Mouse (Mus musculus): Measurements from ENCODE around the gene Gpbp1. TPM values are rescaled to one million over a fixed set of nuclear protein-coding genes. Genes with fewer than 3 reads are reported as not detected.

Gpbp1 gene
- total RNA-seq (2014; rRNA removed) (37.3 and 39.0 TPM in 2 replicates), polyA plus RNA-seq (2015; fragmentation: Nextera tagmentation; extraction: Ambion mirVana) (73.0 and 73.1 TPM in 2 replicates)

DNA sequence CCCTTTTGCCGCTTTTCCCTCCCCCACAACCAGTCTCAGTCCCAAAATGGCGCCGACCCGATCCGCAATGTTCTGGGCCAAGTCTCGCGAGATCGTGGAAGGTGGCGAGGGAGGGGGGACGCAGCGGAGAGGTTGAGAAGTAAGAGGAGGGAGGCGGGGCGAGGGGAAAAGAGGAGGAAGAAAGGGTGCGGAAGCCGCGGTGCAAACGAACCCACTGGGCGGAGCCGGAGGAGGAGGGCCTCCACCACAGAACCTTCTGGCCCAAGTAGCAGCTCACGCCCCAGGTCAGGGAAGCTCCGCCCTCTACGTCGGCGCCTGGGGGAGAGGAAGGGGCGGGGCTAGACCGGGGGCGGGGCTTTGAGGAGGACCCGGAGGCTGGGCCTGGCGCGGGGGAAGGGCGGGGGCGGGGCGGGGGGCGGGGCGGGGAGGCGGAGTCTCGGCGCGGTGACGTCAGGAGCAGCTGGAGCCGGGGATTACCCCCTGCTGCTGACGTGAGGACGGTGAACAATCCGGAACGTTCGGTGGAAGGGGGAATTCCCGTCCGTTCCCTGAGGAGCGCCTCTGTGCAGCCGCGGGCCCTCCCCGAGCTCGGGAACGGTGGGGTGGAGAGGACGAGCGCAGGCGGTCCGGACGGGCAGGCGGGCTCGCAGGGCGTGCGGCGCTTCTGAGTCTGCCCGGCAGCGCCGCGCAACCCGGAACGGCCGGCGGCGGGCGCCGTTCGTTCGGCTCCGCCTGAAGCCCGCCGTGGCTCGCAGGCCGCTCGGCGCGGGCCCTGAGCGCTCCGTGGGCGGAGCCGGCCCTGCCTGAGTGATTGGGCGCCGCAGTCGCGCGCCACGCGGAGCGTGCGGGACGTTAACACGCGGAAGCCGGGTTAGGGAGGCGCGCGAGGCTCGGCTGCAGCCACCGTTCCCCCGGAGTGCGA, at the start of gene Gpbp1:
TSS of gene Gpbp1 (minus strand) at position 310 of the 922 bp plus-strand sequence.
- peak within 1 kb of the TSS; percentile 98 for H3K27ac ChIP-seq
- H3K4me3 ChIP-seq (ENCODE audit: low read length) = peak within 1 kb of the TSS; percentile 78
- H3K4me1 ChIP-seq (ENCODE audit: insufficient read depth, low read length) = peaks cover 10% of the 10 kb centered on the region; the same call in 1 of the 2 replicates
- peak; percentile 98 for ATAC-seq
- H3K36me3 ChIP-seq (ENCODE audit: insufficient read depth, low read length) = no peaks in the 10 kb centered on the region
- peak within 1 kb of the TSS; percentile 93 for H3K9ac ChIP-seq (replicated peaks; ENCODE audit: low read length)
- H3K27me3 ChIP-seq (ENCODE audit: insufficient read depth, low read length) = peaks cover 12% of the 10 kb centered on the region; the same call in 1 of the 2 replicates
- WGBS = 0% methylated on average over 74 of the region's 109 CpGs
- H3K4me2 ChIP-seq (ENCODE audit: low read depth, low read length) = peak within 1 kb of the TSS; percentile 95
- H3K9me3 ChIP-seq (ENCODE audit: low read length) = no peaks in the 10 kb centered on the region
- peak; percentile 100 for DNase-seq (ENCODE audit: low spot score)
- no peak for TF ChIP-seq CTCF (IDR thresholded peaks at IDR 0.05; ENCODE audit: low read depth)

DNA sequence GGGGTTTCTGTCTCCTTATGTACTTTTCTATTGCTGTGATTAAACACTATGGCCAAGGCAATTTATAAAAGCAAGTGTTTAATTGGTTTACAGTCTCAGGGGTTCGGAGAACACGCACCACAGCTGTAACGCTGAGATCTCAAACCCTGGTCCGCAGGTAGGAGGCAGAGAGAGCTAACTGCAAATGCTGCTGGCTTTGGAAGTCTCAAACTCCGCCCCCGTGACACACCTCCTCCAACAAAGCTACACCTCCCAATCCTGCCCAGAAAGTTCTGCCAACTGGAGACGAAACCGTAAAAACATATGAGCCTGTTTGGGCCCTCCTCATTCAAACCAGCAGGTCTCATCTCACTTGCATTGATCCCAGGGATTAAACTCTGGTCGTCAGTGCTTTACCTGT, 47.8 kb upstream of the Gpbp1 start:
- no peaks in the 10 kb centered on the region for H3K4me1 ChIP-seq (ENCODE audit: insufficient read depth, low read length)
- no peak overlapping the region for H3K4me2 ChIP-seq (ENCODE audit: low read depth, low read length)
- no peak for DNase-seq (ENCODE audit: low spot score)
- no peaks in the 10 kb centered on the region for H3K27me3 ChIP-seq (ENCODE audit: insufficient read depth, low read length)
- no peak for TF ChIP-seq CTCF (IDR thresholded peaks at IDR 0.05; ENCODE audit: low read depth)
- no peak overlapping the region for H3K27ac ChIP-seq
- H3K9me3 ChIP-seq (ENCODE audit: low read length) = no peaks in the 10 kb centered on the region
- H3K36me3 ChIP-seq (ENCODE audit: insufficient read depth, low read length) = no peaks in the 10 kb centered on the region
- no peak overlapping the region for H3K4me3 ChIP-seq (ENCODE audit: low read length)
- no peak overlapping the region for H3K9ac ChIP-seq (replicated peaks; ENCODE audit: low read length)
- ATAC-seq = no peak
- 84% methylated on average over 9 of the region's 9 CpGs for WGBS

DNA sequence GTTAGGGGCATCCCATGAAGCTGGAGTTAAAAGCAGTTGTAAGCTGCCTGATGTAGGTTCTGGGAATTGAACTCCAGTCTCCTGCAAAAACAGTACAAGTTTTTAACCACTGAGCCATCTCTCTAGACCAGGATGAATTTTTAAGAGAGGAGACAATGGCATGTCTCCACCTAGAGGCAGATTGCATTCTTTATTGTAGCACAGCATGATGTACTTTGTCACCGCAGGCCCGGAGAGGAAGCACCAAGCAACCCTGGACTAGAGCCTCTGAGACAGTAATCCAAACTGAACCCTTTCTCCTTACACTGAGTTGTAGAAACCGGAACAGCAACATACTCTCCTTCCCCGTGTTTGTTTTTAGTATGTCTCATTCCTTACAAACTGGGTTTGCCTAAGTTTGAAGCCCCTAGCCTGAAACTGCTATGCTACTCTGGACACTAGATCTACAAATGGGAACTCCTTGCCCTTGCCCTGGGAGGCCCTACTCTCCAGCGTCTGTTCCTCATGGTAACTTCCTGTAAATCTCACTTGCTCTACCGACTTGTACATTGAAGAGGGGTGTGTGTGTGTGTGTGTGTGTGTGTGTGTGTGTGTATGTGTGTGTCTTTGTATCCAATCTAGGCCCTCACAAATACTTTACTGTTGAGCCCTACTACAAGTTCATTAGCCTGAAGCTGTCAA, 46.4 kb upstream of the Gpbp1 start:
- no peaks in the 10 kb centered on the region for H3K9me3 ChIP-seq (ENCODE audit: low read length)
- 0 out of 2 replicates have a peak, but pooled peaks have one; percentile 5 for TF ChIP-seq CTCF (IDR thresholded peaks at IDR 0.05; ENCODE audit: low read depth)
- H3K36me3 ChIP-seq (ENCODE audit: insufficient read depth, low read length) = no peaks in the 10 kb centered on the region
- H3K4me2 ChIP-seq (ENCODE audit: low read depth, low read length) = no peak overlapping the region
- WGBS = 77% methylated on average over 6 of the region's 6 CpGs
- no peaks in the 10 kb centered on the region for H3K27me3 ChIP-seq (ENCODE audit: insufficient read depth, low read length)
- no peaks in the 10 kb centered on the region for H3K4me1 ChIP-seq (ENCODE audit: insufficient read depth, low read length)
- no peak overlapping the region for H3K27ac ChIP-seq
- no peak overlapping the region for H3K4me3 ChIP-seq (ENCODE audit: low read length)
- ATAC-seq (no peak), DNase-seq (ENCODE audit: low spot score) (no peak)
- H3K9ac ChIP-seq (replicated peaks; ENCODE audit: low read length) = no peak overlapping the region

GRCm38 (mm10) chr13:111534131-111534530, 44.2 kb upstream of the Gpbp1 start:
- DNase-seq (ENCODE audit: low spot score) (no peak), ATAC-seq (no peak)
- Histone ChIP-seq H3K36me3 (ENCODE audit: insufficient read depth, low read length) (no peaks in the 10 kb centered on the region), H3K4me1 (ENCODE audit: insufficient read depth, low read length) (no peaks in the 10 kb centered on the region), H3K9me3 (ENCODE audit: low read length) (no peaks in the 10 kb centered on the region), H3K27ac (no peak overlapping the region), H3K4me2 (ENCODE audit: low read depth, low read length) (no peak overlapping the region), H3K9ac (replicated peaks; ENCODE audit: low read length) (no peak overlapping the region), H3K27me3 (ENCODE audit: insufficient read depth, low read length) (no peaks in the 10 kb centered on the region), H3K4me3 (ENCODE audit: low read length) (no peak overlapping the region)
- TF ChIP-seq CTCF (IDR thresholded peaks at IDR 0.05; ENCODE audit: low read depth) = peak; percentile 37
- WGBS = 69% methylated on average over 6 of the region's 6 CpGs

DNA sequence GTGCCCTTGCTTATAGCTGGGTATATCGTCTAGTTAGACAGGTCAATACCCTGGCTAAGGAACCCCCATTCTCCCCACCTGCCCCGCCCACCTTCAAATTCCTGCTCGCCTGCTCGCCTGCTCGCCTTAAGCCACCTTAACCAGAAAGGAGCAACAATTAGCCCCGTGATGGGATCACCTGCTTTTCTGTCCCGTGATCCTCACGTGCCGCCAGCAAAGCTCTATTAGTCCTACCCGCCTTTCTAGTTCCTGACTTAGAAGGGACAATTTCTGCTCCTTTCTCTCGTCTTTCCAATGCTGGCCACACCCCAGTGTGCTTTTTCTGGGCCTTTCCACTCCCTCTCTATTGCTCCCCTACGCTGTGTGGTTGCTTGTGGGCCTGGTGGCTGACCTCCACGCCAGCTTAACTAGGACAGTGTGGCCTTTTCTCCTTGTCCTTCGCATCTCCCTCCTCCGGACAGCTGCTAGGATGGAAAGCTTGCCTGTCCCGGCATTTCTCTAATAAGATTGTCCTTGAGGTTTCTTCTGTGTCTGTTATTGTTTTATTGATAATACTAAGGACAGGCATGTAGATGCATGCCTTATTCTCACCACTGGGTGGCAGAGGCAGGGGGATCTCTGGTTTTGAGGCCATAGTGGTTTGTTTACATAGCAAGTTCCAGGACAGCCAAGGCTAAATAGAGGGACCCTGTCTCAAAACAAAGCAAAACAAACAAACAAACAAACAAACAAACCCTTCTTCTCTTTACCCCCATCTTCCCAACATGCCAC, 42.5 kb upstream of the Gpbp1 start:
- 88% methylated on average over 16 of the region's 16 CpGs for WGBS
- peak; percentile 46 for TF ChIP-seq CTCF (IDR thresholded peaks at IDR 0.05; ENCODE audit: low read depth)
- DNase-seq (ENCODE audit: low spot score) (no peak), ATAC-seq (no peak)
- Histone ChIP-seq H3K36me3 (ENCODE audit: insufficient read depth, low read length) (no peaks in the 10 kb centered on the region), H3K9me3 (ENCODE audit: low read length) (no peaks in the 10 kb centered on the region), H3K4me3 (ENCODE audit: low read length) (no peak overlapping the region), H3K4me2 (ENCODE audit: low read depth, low read length) (no peak overlapping the region), H3K9ac (replicated peaks; ENCODE audit: low read length) (no peak overlapping the region), H3K27me3 (ENCODE audit: insufficient read depth, low read length) (no peaks in the 10 kb centered on the region), H3K27ac (no peak overlapping the region), H3K4me1 (ENCODE audit: insufficient read depth, low read length) (no peaks in the 10 kb centered on the region)

GRCm38 (mm10) chr13:111531701-111532100, 41.8 kb upstream of the Gpbp1 start:
- 91% methylated on average over 1 of the region's 1 CpGs for WGBS
- Histone ChIP-seq H3K36me3 (ENCODE audit: insufficient read depth, low read length) (no peaks in the 10 kb centered on the region), H3K9ac (replicated peaks; ENCODE audit: low read length) (no peak overlapping the region), H3K4me2 (ENCODE audit: low read depth, low read length) (no peak overlapping the region), H3K27ac (no peak overlapping the region), H3K4me1 (ENCODE audit: insufficient read depth, low read length) (no peaks in the 10 kb centered on the region), H3K4me3 (ENCODE audit: low read length) (no peak overlapping the region), H3K9me3 (ENCODE audit: low read length) (no peaks in the 10 kb centered on the region), H3K27me3 (ENCODE audit: insufficient read depth, low read length) (no peaks in the 10 kb centered on the region)
- ATAC-seq (no peak), DNase-seq (ENCODE audit: low spot score) (no peak)
- TF ChIP-seq CTCF (IDR thresholded peaks at IDR 0.05; ENCODE audit: low read depth) = no peak

Measured in hindbrain, postnatal 0 days (tissue).